Mouse (Mus musculus) liver, adult 2 months (tissue): Measurements from ENCODE around the gene Slc9a9.

Experiments
- CTCF ChIP-seq: fragments of 200-500 bp; IDR thresholded peaks from 2 replicates; pipeline ENCODE4 v1.5.1; 2011; ENCODE audit warnings: low read depth, low read length, control low read depth
- POLR2A ChIP-seq: fragments of 200-500 bp; IDR thresholded peaks from 2 replicates; pipeline ENCODE4 v1.6.1; 2011; ENCODE audit warnings: low read length, control low read depth; ENCODE audit not compliant: insufficient read depth; ENCODE audit errors: extremely low read depth

DNA sequence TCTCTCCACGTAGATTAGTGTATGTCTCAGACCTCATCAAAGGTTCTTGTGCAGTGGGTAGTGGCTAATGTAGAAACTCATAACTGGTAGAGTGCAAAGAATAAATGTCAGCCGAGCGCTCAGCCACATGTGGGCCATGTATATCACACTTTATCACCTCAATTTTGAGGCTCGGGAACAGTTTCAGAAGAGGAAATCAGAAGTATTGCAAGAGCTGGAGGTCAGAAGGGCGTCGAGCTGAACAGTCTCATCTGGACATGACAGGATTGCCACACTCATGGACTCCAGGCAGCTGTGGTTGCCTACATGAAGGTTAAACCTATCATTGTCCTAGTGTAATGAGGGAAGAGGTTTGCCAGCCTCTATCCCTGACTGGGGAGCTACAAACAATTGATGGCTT, 177.9 kb downstream of the Slc9a9 start:
- TF ChIP-seq POLR2A (no peak), CTCF (no peak)
